8 mouse cellular contexts compared by ENCODE assay signal in the genomic region with DNA sequence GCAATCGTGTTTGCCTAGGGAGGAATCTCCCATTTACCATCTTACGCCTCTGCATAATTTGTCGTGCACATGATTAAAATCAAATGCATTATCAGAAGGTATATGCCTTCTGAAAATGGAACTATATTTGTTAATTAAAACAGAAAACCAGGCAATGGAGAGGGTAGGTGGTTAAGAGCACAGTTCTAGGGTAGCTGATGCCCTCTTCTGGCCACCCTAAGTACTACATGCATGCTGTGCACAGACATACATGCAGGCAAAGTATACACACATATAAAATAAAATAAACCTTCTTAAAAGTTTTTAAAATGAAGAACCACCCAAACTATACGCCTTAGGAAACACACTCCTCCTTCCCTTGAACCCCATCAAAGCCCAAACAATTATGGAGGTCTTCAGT. TPM values are rescaled to one million over a fixed set of nuclear protein-coding genes. Genes with fewer than 3 reads are reported as not detected.
DNase-seq lines count a peak whose midpoint lies in the region; ATAC-seq and TF ChIP-seq lines count a peak whose summit lies in the region.
"Had no signal": no experiment of that assay in that cellular context is flagged by ENCODE, and none has a peak within 500 bp of the region (broad histone marks: within the 10 kb centered on the region; RNA-seq: fewer than 3 reads in every experiment).

No protein-coding gene starts in this region.

- H3K9ac ChIP-seq in liver, embryonic 14.5 days (replicated peaks) = no peak overlapping the region

- H3K27me3 ChIP-seq in liver, embryonic 14.5 days (ENCODE audit: control insufficient read depth, insufficient read depth, low read length) = no peaks in the 10 kb centered on the region
- H3K27me3 ChIP-seq in cerebellum, adult 2 months (ENCODE audit: control insufficient read depth, insufficient read depth, low read length) = no peaks in the 10 kb centered on the region

- TF ChIP-seq EP300 in liver, embryonic 14.5 days (IDR thresholded peaks at IDR 0.05; ENCODE audit: low read depth) = no peak

- no peaks in the 10 kb centered on the region for H3K4me1 ChIP-seq in liver, embryonic 14.5 days (replicated peaks; ENCODE audit: control insufficient read depth in 2 of 2, insufficient read depth in 2 of 2, low read length in 1 of 2)
- no peaks in the 10 kb centered on the region; the same call in 1 of the 2 replicates for H3K4me1 ChIP-seq in cerebellum, adult 2 months (ENCODE audit: control insufficient read depth, insufficient read depth, low read length)

- ATAC-seq in liver, embryonic 14.5 days (ENCODE audit: insufficient read depth) = no peak

- TF ChIP-seq CTCF in liver, embryonic 14.5 days (IDR thresholded peaks at IDR 0.05; ENCODE audit: low read depth) = peak; percentile 71
- no peak; the same call in 1 of the 2 replicates for TF ChIP-seq CTCF in cerebellum, adult 2 months (IDR thresholded peaks at IDR 0.05; ENCODE audit: borderline replicate concordance, insufficient read depth, low read depth, low read length)

- no peaks in the 10 kb centered on the region; the same call in 1 of the 2 replicates for H3K9me3 ChIP-seq in liver, embryonic 14.5 days (ENCODE audit: control insufficient read depth, low read length)

- H3K4me2 ChIP-seq in liver, embryonic 14.5 days (ENCODE audit: low read depth) = no peak overlapping the region

- TF ChIP-seq POLR2A in cerebellum, adult 2 months (IDR thresholded peaks at IDR 0.05; ENCODE audit: borderline replicate concordance, insufficient read depth, low read length) = no peak

- DNase-seq in kidney, adult 9 months = peak; percentile 17
- no peak for DNase-seq in kidney, adult 8-10 months
- peak; percentile 62 for DNase-seq in 416B (ENCODE audit: low read depth)
- DNase-seq in ES-CJ7 (ENCODE audit: low read depth, low spot score) = peak; percentile 59
- DNase-seq in liver, embryonic 14.5 days (ENCODE audit: low read depth in 3 of 3, low spot score in 3 of 3) = peak in 1 of 3 experiments; percentile 11
- DNase-seq in layer of hippocampus, adult 8-10 months (ENCODE audit: low spot score in 2 of 2) = no peak
- DNase-seq in cerebellum, adult 2 months = no peak
- DNase-seq: layer of hippocampus, postnatal 36 days had no signal

- H3K36me3 ChIP-seq in liver, embryonic 14.5 days (replicated peaks; ENCODE audit: control insufficient read depth, insufficient read depth, low read depth) = no peaks in the 10 kb centered on the region

- no peak overlapping the region for H3K4me3 ChIP-seq in liver, embryonic 14.5 days (ENCODE audit: insufficient read depth in 1 of 2, low read depth in 2 of 2, low read length in 2 of 2)
- H3K4me3 ChIP-seq in cerebellum, adult 2 months (replicated peaks; ENCODE audit: insufficient read depth, low read depth, low read length) = no peak overlapping the region

- WGBS in liver, embryonic 14.5 days (ENCODE audit: insufficient replicate concordance) = 80% methylated on average over 4 of the region's 4 CpGs
- WGBS in cerebellum, adult 2 months = 95% methylated on average over 4 of the region's 4 CpGs

- H3K27ac ChIP-seq in liver, embryonic 14.5 days = no peak overlapping the region
- H3K27ac ChIP-seq in cerebellum, adult 2 months (ENCODE audit: insufficient read depth, low read length) = no peak overlapping the region

RNA-seq across cellular contexts. Expression of gene Pccb, which starts 32.6 kb away (rescaled TPM):
- 12.8 and 15.7 TPM in 2 replicates for polyA plus RNA-seq in liver, embryonic 14.5 days (2012; rRNA removed)
- polyA plus RNA-seq in liver, embryonic 14.5 days (2014; fragmentation: Nextera tagmentation; extraction: Ambion mirVana) = 6.4 and 7.8 TPM in 2 replicates
- total RNA-seq in layer of hippocampus, adult 8-10 months (2022) = 10 to 100 TPM; 42.8 to 54.5 (median 47.5) TPM
- 73.7 and 76.7 TPM in 2 replicates for polyA plus RNA-seq in cerebellum, adult 2 months (2012; rRNA removed)

Comparison
In these comparisons a context has a peak if more than half of its experiments do, and no peak if none do; other contexts are left out.
1. DNase-seq: peak in kidney, adult 9 months (single experiment), 416B (single experiment) and ES-CJ7 (single experiment); none in kidney, adult 8-10 months (0 of 2), layer of hippocampus, adult 8-10 months (0 of 2) and cerebellum, adult 2 months (0 of 2).